Mouse (Mus musculus) heart, postnatal 10 days (tissue): ENCODE results near the gene Capn7. TPM values are rescaled to one million over a fixed set of nuclear protein-coding genes. Genes with fewer than 3 reads are reported as not detected.

Source experiments
- DNase-seq, 2 experiments: peaks; one replicate each; pipeline ENCODE4 v3.0.0; 2021
- intact Hi-C: fragments of 180-260 bp; cut with DNase I; formaldehyde crosslinking; loops from one replicate; pipeline ENCODE4 v1.15.1; 2025
- total RNA-seq, 2 experiments: library from RNA; stranded (reverse); gene quantifications; 2 replicates each; pipeline ENCODE4 v1.2.3; 2021

The Capn7 gene
- total RNA-seq, 2 experiments from 2014 or later, result 29.8 to 37.9 TPM

- DNase-seq, result no peak
- intact Hi-C loops, result no loop called here
These were observed 57.6 kb downstream of the Capn7 start for GRCm38 (mm10) chr14:31393936-31394630.

GRCm38 (mm10) chr14:31394822-31395532 lies 58.5 kb downstream of the Capn7 start:
- DNase-seq, result no peak
- intact Hi-C loops, result no loop called here

- DNase-seq, result peak in 1 of 2 experiments; percentile 15
- intact Hi-C loops, result no loop called here
These were observed 59.3 kb downstream of the Capn7 start for GRCm38 (mm10) chr14:31395629-31396199.

GRCm38 (mm10) chr14:31396428-31396827 lies 60.0 kb downstream of the Capn7 start:
- intact Hi-C loops, result no loop called here
- DNase-seq, result no peak

GRCm38 (mm10) chr14:31397353-31397752 lies 60.9 kb downstream of the Capn7 start:
- intact Hi-C loops, result no loop called here
- DNase-seq, result no peak

- intact Hi-C loops, result no loop called here
- DNase-seq, result peak; percentile 77 to 78
These were observed 61.6 kb downstream of the Capn7 start for GRCm38 (mm10) chr14:31397791-31398595.

GRCm38 (mm10) chr14:31398819-31399218 lies 62.4 kb downstream of the Capn7 start:
- intact Hi-C loops, result no loop called here
- DNase-seq, result no peak

GRCm38 (mm10) chr14:31399271-31399670 lies 62.8 kb downstream of the Capn7 start:
- intact Hi-C loops, result no loop called here
- no peak for DNase-seq

GRCm38 (mm10) chr14:31400246-31400645 lies 63.8 kb downstream of the Capn7 start:
- no peak for DNase-seq
- intact Hi-C loops, result no loop called here

- intact Hi-C loops, result no loop called here
- DNase-seq, result peak in 1 of 2 experiments; percentile 32
These were observed 64.5 kb downstream of the Capn7 start for GRCm38 (mm10) chr14:31400896-31401295.

- intact Hi-C loops, result no loop called here
- peak in 1 of 2 experiments; percentile 5 for DNase-seq
These were observed 65.5 kb downstream of the Capn7 start for GRCm38 (mm10) chr14:31401918-31402427.

- no peak for DNase-seq
- intact Hi-C loops, result no loop called here
These were observed 66.3 kb downstream of the Capn7 start for GRCm38 (mm10) chr14:31402693-31403092.

GRCm38 (mm10) chr14:31403556-31403955 lies 67.1 kb downstream of the Capn7 start:
- peak in 1 of 2 experiments; percentile 41 for DNase-seq
- intact Hi-C loops, result no loop called here

GRCm38 (mm10) chr14:31403995-31404394 lies 67.6 kb downstream of the Capn7 start:
- DNase-seq, result no peak
- intact Hi-C loops, result no loop called here

- intact Hi-C loops, result no loop called here
These were observed 68.2 kb downstream of the Capn7 start for GRCm38 (mm10) chr14:31404663-31405062.

GRCm38 (mm10) chr14:31405652-31406051 lies 69.2 kb downstream of the Capn7 start:
- no peak for DNase-seq
- intact Hi-C loops, result no loop called here

More at GRCm38 (mm10) chr14:31404663-31405062, 68.2 kb downstream of the Capn7 start:
- DNase-seq, result peak in 1 of 2 experiments; percentile 16

GRCm38 (mm10) chr14:31406154-31406810 lies 69.8 kb downstream of the Capn7 start:
- DNase-seq, result no peak
- intact Hi-C loops, result no loop called here

- intact Hi-C loops, result no loop called here
- DNase-seq, result no peak
These were observed 70.8 kb downstream of the Capn7 start for GRCm38 (mm10) chr14:31407208-31407607.

GRCm38 (mm10) chr14:31407911-31408604 lies 71.6 kb downstream of the Capn7 start:
- intact Hi-C loops, result no loop called here
- DNase-seq, result no peak
